Mouse (Mus musculus) bone marrow, adult 2 months (tissue): Measurements from ENCODE around the gene Ahnak. TPM values are rescaled to one million over a fixed set of nuclear protein-coding genes. Genes with fewer than 3 reads are reported as not detected.
"Not testable (repeated sequence)": the region's sequence is repeated elsewhere in the genome, so short reads cannot be mapped to it uniquely, and the experiment has no call there.

Experiments
- H3K27ac ChIP-seq: fragments of 200-500 bp; 2 replicates; pipeline ENCODE4 v1.5.1; 2012; ENCODE audit warnings: low read depth, mild to moderate bottlenecking, control low read depth, inconsistent platforms, low read length; ENCODE audit not compliant: control insufficient read depth, poor library complexity, insufficient read depth
- H3K4me1 ChIP-seq: fragments of 200-500 bp; 2 replicates; pipeline ENCODE4 v1.6.1; 2011; ENCODE audit warnings: low read length; ENCODE audit not compliant: control insufficient read depth, insufficient read depth
- H3K4me3 ChIP-seq: fragments of 200-500 bp; replicated peaks from 2 replicates; pipeline ENCODE3; 2011; ENCODE audit warnings: mild to moderate bottlenecking, low read depth, low read length, control low read depth; ENCODE audit not compliant: control insufficient read depth
- CTCF ChIP-seq: fragments of 200-500 bp; IDR thresholded peaks from 2 replicates; pipeline ENCODE4 v1.5.1; 2011; ENCODE audit warnings: low read length, control low read depth; ENCODE audit not compliant: control insufficient read depth, insufficient read depth
- POLR2A ChIP-seq: fragments of 200-500 bp; IDR thresholded peaks from 2 replicates; pipeline ENCODE4 v1.6.1; 2011; ENCODE audit warnings: low read depth, mild to moderate bottlenecking, control low read depth, low read length, borderline replicate concordance; ENCODE audit not compliant: control insufficient read depth
- WGBS: fragments of 180-500 bp; shearing (Covaris S2); methylation state at CpG from one replicate; pipeline ENCODE4 v1.1.7; 2018; 5-methylcytosine and 5-hydroxymethylcytosine counted together
- polyA plus RNA-seq: library from polyadenylated mRNA; stranded (reverse); fragments of >200 nt; gene quantifications from 2 replicates; pipeline ENCODE4 v1.2.4, GENCODE M21; 2011; ENCODE audit warnings: low replicate concordance; ENCODE audit not compliant: missing spikeins, insufficient read depth, insufficient read length

The Ahnak gene
- polyA plus RNA-seq, 1 experiment = 40.1 TPM

DNA sequence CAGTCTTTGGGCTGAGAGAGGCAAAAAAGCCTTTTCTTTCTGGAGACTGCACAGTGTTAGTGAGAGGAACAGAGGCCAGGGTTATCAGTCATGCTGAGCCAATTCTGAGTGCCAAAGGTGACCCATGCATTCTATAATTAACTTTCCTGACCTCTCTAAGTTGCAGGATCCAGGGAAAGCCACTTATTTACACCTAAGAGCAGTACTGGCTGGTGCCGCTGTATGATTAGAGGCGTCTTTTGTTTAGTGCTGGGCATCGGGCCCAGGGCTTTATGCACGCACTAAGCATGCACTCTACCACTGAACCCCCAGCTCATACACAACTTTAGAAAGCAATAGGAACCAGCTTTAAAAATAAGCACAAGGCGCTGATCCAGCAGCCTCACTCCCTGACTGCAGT is 128.2 kb downstream of the Ahnak start:
- Histone ChIP-seq H3K4me1 (no peaks in the 10 kb centered on the region; the same call in 1 of the 2 replicates), H3K27ac (no peak overlapping the region), H3K4me3 (no peak overlapping the region)
- 92% methylated on average over 5 of the region's 5 CpGs for WGBS
- TF ChIP-seq POLR2A (no peak), CTCF (no peak)

DNA sequence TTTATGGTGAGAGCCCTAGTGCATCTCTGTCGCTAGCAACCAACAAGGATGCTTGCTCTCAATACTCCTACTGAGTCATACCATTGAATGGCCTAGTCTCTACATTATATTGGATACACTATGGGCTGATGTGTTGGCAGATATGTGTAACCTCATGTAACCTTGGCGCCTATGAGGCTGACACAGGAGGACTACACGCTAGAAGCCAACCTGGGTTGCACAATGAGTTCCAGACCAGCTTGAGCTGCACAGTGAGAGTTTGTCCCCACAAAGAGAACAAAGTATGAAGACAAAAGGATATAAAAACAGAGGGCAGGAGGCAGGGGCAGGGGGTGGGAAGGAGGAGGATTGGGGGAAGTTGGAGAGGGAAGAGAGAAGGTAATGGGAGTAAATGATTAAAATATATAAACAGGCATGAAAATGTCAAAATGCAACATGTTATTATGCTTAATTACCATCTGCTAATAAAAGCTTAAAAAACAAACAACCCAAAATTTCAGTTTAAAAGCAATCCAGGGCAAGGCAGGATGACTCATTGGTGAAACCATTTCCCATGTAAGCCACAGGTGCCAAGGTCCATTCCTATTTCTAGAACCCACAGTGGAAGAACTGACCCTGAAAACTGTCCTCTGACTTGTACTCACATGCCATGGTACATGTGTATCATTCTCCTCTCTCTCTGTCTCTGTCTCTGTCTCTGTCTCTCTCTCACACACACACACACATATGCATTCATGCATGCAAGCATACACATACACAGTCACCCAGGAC is 130.8 kb downstream of the Ahnak start:
- no peak overlapping the region for H3K4me3 ChIP-seq
- no peak for TF ChIP-seq CTCF
- TF ChIP-seq POLR2A = no peak
- 85% methylated on average over 3 of the region's 3 CpGs for WGBS
- H3K27ac ChIP-seq = no peak overlapping the region
- no peaks in the 10 kb centered on the region; the same call in 1 of the 2 replicates for H3K4me1 ChIP-seq

DNA sequence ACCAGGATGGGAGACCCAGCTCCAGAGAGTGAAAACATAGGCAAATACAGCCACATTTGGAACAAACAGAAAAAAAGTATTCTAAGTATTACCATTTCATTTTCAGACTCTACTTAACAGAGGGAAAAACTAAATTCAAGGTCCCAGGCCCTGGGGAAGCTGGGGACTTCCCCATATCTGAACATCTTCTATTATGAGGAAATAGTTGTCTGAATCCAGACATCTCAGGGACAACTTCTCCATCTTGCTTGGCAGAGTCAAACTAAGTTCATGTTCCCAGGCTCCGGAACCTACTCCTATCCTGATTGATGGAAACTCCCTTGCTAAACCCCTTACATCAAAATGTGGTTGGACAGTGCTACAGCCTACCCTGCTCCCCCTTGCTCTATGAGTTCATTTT is 133.3 kb downstream of the Ahnak start:
- TF ChIP-seq POLR2A (no peak), CTCF (no peak)
- H3K27ac ChIP-seq = no peak overlapping the region
- H3K4me1 ChIP-seq = no peaks in the 10 kb centered on the region; the same call in 1 of the 2 replicates
- WGBS = 82% methylated on average over 1 of the region's 1 CpGs
- H3K4me3 ChIP-seq = no peak overlapping the region

DNA sequence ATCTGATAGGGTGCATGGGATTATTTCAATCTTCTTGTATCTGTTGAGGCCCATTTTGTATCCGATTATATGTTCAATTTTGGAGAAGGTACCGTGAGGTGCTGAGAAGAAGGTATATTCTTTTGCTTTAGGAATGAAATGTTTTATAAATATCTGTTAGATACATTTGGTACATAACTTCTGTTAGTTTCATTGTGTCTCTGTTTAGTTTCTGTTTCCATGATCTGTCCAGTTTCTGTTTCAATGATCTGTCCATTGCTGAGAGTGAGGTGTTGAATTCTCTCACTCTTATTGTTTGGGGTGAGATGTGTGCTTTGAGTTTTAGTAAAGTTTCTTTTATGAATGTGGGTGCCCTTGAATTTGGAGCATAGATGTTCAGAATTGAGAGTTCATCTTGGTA is 134.9 kb downstream of the Ahnak start:
- not testable (repeated sequence) for H3K27ac ChIP-seq, H3K4me1 ChIP-seq, H3K4me3 ChIP-seq
- WGBS = 90% methylated on average over 2 of the region's 2 CpGs

Other genes starting within 250 kb of the Ahnak start
- gene 1700092M07Rik, start 248.6 kb upstream of the Ahnak start, polyA plus RNA-seq = 3.4 and 3.7 TPM in 2 replicates
- gene Stx5a, start 247.9 kb upstream of the Ahnak start, polyA plus RNA-seq = 62.1 and 83.9 TPM in 2 replicates
- gene Nxf1, start 232.2 kb upstream of the Ahnak start, polyA plus RNA-seq = 488 and 589 TPM in 2 replicates
- 27.1 and 53.1 TPM in 2 replicates for gene Tmem223, start 218.3 kb upstream of the Ahnak start, polyA plus RNA-seq
- gene Tmem179b, start 214.8 kb upstream of the Ahnak start, polyA plus RNA-seq = 52.1 and 62.1 TPM in 2 replicates
- 6.4 and 14.7 TPM in 2 replicates for gene Taf6l, start 202.9 kb upstream of the Ahnak start, polyA plus RNA-seq
- gene Polr2g, start 190.7 kb upstream of the Ahnak start, polyA plus RNA-seq = 38.0 and 61.1 TPM in 2 replicates
- gene Zbtb3, start 186.7 kb upstream of the Ahnak start, polyA plus RNA-seq = 1.1 and 3.0 TPM in 2 replicates
- gene Ttc9c, start 170.0 kb upstream of the Ahnak start, polyA plus RNA-seq = 18.1 and 20.3 TPM in 2 replicates
- 62.2 and 84.9 TPM in 2 replicates for gene Hnrnpul2, start 169.3 kb upstream of the Ahnak start, polyA plus RNA-seq
- 6.4 and 8.2 TPM in 2 replicates for gene AC129217.1, start 159.5 kb upstream of the Ahnak start, polyA plus RNA-seq
- 19.8 and 46.2 TPM in 2 replicates for gene Bscl2, start 151.8 kb upstream of the Ahnak start, polyA plus RNA-seq
- gene Gng3, start 150.1 kb upstream of the Ahnak start, polyA plus RNA-seq = 1.5 TPM in 1 of 2 replicates, not detected in the other
- 0.40 and 0.62 TPM in 2 replicates for gene Lrrn4cl, start 138.5 kb upstream of the Ahnak start, polyA plus RNA-seq
- gene Ubxn1, start 117.8 kb upstream of the Ahnak start, polyA plus RNA-seq = 110 and 112 TPM in 2 replicates
- 25.7 and 27.0 TPM in 2 replicates for gene Uqcc3, start 108.4 kb upstream of the Ahnak start, polyA plus RNA-seq
- 1.6 and 2.1 TPM in 2 replicates for gene Lbhd1, start 105.6 kb upstream of the Ahnak start, polyA plus RNA-seq
- not detected in 2 replicates for gene Gm49403, start 105.4 kb upstream of the Ahnak start, polyA plus RNA-seq
- 50.8 and 83.6 TPM in 2 replicates for gene 1810009A15Rik, start 100.4 kb upstream of the Ahnak start, polyA plus RNA-seq
- gene Gm49416, start 100.4 kb upstream of the Ahnak start, polyA plus RNA-seq = not detected in 2 replicates
- 6.7 and 12.1 TPM in 2 replicates for gene Ints5, start 96.3 kb upstream of the Ahnak start, polyA plus RNA-seq
- gene Ganab, start 91.2 kb upstream of the Ahnak start, polyA plus RNA-seq = 41.4 and 61.7 TPM in 2 replicates
- gene B3gat3, start 68.9 kb upstream of the Ahnak start, polyA plus RNA-seq = 45.8 and 58.5 TPM in 2 replicates
- 3.6 and 9.7 TPM in 2 replicates for gene Rom1, start 59.9 kb upstream of the Ahnak start, polyA plus RNA-seq
- gene Eml3, start 59.7 kb upstream of the Ahnak start, polyA plus RNA-seq = 31.1 and 54.7 TPM in 2 replicates
- gene Mta2, start 47.4 kb upstream of the Ahnak start, polyA plus RNA-seq = 67.4 and 91.6 TPM in 2 replicates
- gene Tut1, start 35.4 kb upstream of the Ahnak start, polyA plus RNA-seq = 10.7 and 19.1 TPM in 2 replicates
- gene Eef1g, start 22.2 kb upstream of the Ahnak start, polyA plus RNA-seq = 129 and 224 TPM in 2 replicates
- 37.7 TPM in 1 of 2 replicates, not detected in the other for gene Scgb1a1, start 98.7 kb downstream of the Ahnak start, polyA plus RNA-seq
- 8.9 and 12.4 TPM in 2 replicates for gene Asrgl1, start 146.4 kb downstream of the Ahnak start, polyA plus RNA-seq